Mouse (Mus musculus): ENCODE measurements around the gene Gm21627. TPM values are rescaled to one million over a fixed set of nuclear protein-coding genes. Genes with fewer than 3 reads are reported as not detected.
"Not testable (repeated sequence)": the region's sequence is repeated elsewhere in the genome, so short reads cannot be mapped to it uniquely, and the experiment has no call there.

The Gm21627 gene
- not detected for total RNA-seq (2021)
- long read RNA-seq, experiment 1: 0 reads
- long read RNA-seq, experiment 2: 0 reads

DNA sequence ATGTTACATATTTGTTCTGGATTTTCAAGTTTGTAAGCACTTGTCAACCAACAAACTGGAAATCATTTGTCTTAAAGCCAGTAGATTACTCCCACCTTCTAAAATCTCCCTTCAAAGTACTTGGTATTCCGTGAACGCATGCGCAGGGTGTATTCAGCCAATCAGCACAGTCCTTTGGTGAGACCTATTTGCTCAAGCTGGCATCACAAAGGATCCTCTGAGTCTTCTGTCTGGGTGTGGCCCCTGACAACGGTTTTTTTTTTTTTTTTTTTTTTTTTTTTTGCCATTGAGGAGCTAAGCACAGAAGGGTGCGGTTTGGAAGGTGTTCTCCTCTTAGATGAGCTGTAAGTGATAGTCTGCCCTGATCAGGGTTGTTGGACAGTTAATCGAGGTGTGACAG, at the start of gene Gm21627:
Gene Gm21627, plus strand, starts transcription at position 301 of the 400 bp plus-strand sequence.
- not testable (repeated sequence) for DNase-seq
